Mouse (Mus musculus): ENCODE measurements at regions not wholly inside any gene's neighbourhood (a gene's known extent, or its start where the extent isn't known, plus 50 kb on each side); places are given as distances from the start of the nearest gene placed in this dataset.

- TF ChIP-seq CTCF (IDR thresholded peaks at IDR 0.05; ENCODE audit: low read depth) (no peak), EP300 (IDR thresholded peaks at IDR 0.05; ENCODE audit: low read depth) (no peak)
These were observed 675.1 kb upstream of the Sox9 start for GRCm38 (mm10) chr11:112106891-112107290.
